Mouse (Mus musculus) liver, embryonic 14.5 days (tissue): ENCODE measurements around the gene Hist1h2bm. TPM values are rescaled to one million over a fixed set of nuclear protein-coding genes. Genes with fewer than 3 reads are reported as not detected.
A peak's percentile ranks its signal among the peaks of the same experiment; 100 is the strongest.
"Not testable (repeated sequence)": the region's sequence is repeated elsewhere in the genome, so short reads cannot be mapped to it uniquely, and the experiment has no call there.

Experiments used
- ATAC-seq: fragments of 200-750 bp; cut with Nextera tagmentation; 2 replicates; pipeline ENCODE4 v1.8.0; 2017; ENCODE audit warnings: moderate number of reproducible peaks, mild to moderate bottlenecking, moderate library complexity; ENCODE audit not compliant: insufficient read depth
- DNase-seq, 3 experiments: peaks; one replicate each; pipeline ENCODE4 v3.0.0-alpha.2; 2012 to 2013; ENCODE audit warnings: low read depth in 3 of 3, low spot score in 3 of 3
- H3K27ac ChIP-seq: fragments of 300-500 bp; sonication (generic); 2 replicates; pipeline ENCODE4 v1.5.1; 2014; ENCODE audit warnings: moderate library complexity, mild to moderate bottlenecking, control low read depth, inconsistent platforms
- H3K27me3 ChIP-seq: fragments of 300-500 bp; sonication (generic); 2 replicates; pipeline ENCODE4 v1.6.1; 2014; ENCODE audit warnings: mild to moderate bottlenecking, low read length, moderate library complexity; ENCODE audit not compliant: control insufficient read depth, insufficient read depth
- H3K36me3 ChIP-seq: fragments of 300-500 bp; sonication (generic); replicated peaks from 2 replicates; pipeline ENCODE4 v1.6.1; 2014; ENCODE audit warnings: low read depth; ENCODE audit not compliant: control insufficient read depth, insufficient read depth
- H3K4me1 ChIP-seq, 2 experiments: fragments of 200-500 bp in 1 of 2; fragments of 300-500 bp in 1 of 2; sonication (generic) in 1 of 2; replicated peaks; 2 replicates each; pipeline ENCODE4 v1.6.1; 2012 to 2014; ENCODE audit warnings: antibody characterized with exemption in 1 of 2, inconsistent platforms in 1 of 2, low read length in 1 of 2; ENCODE audit not compliant: control insufficient read depth in 2 of 2, insufficient read depth in 2 of 2
- H3K4me2 ChIP-seq: fragments of 300-500 bp; sonication (generic); 2 replicates; pipeline ENCODE4 v1.6.1; 2014; ENCODE audit warnings: low read depth, mild to moderate bottlenecking, control low read depth, moderate library complexity
- H3K4me3 ChIP-seq, 2 experiments: fragments of 200-500 bp in 1 of 2; fragments of 300-500 bp in 1 of 2; sonication (generic) in 1 of 2; 2 replicates each; pipeline ENCODE4 v1.5.1; 2012 to 2014; ENCODE audit warnings: low read depth in 2 of 2, low read length in 2 of 2, mild to moderate bottlenecking in 2 of 2, control low read depth in 1 of 2, inconsistent platforms in 1 of 2, moderate library complexity in 1 of 2; ENCODE audit not compliant: insufficient read depth in 1 of 2
- H3K9ac ChIP-seq: fragments of 300-500 bp; sonication (generic); replicated peaks from 2 replicates; pipeline ENCODE4 v1.6.1; 2014; ENCODE audit warnings: mild to moderate bottlenecking, control low read depth, moderate library complexity
- H3K9me3 ChIP-seq: fragments of 300-500 bp; sonication (generic); 2 replicates; pipeline ENCODE4 v1.6.1; 2016; ENCODE audit warnings: low read length, mixed read lengths; ENCODE audit not compliant: control insufficient read depth
- CTCF ChIP-seq: IDR thresholded peaks from 2 replicates; pipeline ENCODE4 v1.5.1; 2016; ENCODE audit warnings: antibody characterized with exemption, low read depth, control low read depth
- EP300 ChIP-seq: IDR thresholded peaks from 2 replicates; pipeline ENCODE4 v1.6.1; 2016; ENCODE audit warnings: antibody characterized with exemption, low read depth
- WGBS: fragments of 180-500 bp; shearing (Covaris S2); extraction: QIAGEN DNeasy Blood & Tissue Kit; methylation state at CpG from one replicate; pipeline ENCODE4 v1.1.7; 2014; ENCODE audit not compliant: insufficient replicate concordance; 5-methylcytosine and 5-hydroxymethylcytosine counted together
- microRNA-seq: library from miRNA; unstranded; fragments of <30 nt; microRNA quantifications from one replicate; pipeline ENCODE4, GENCODE M21; 2016
- polyA plus RNA-seq, 2 experiments: library from polyadenylated mRNA; depleted of rRNA in 1 of 2; stranded (reverse) in 1 of 2; unstranded in 1 of 2; fragments of >200 nt; fragmentation: Nextera tagmentation in 1 of 2; extraction: Ambion mirVana in 1 of 2; gene quantifications; 2 replicates each; pipeline versions ENCODE4 v1.2.1 to v1.2.3; 2012 to 2014

Gene Hist1h2bm
- polyA plus RNA-seq, 2 experiments = 5.0 to 18.2 TPM

- peaks cover 9 to 12% of the 10 kb centered on the region in 2 experiments for H3K4me1 ChIP-seq
- peak; percentile 82 for ATAC-seq
- not testable (repeated sequence) for H3K9me3 ChIP-seq, H3K27me3 ChIP-seq, H3K36me3 ChIP-seq
- H3K4me2 ChIP-seq = peak within 1 kb of the TSS; percentile 79
- WGBS = under 1% methylated on average over 38 of the region's 50 CpGs
- peak; percentile 58; the same call in 1 of the 2 replicates for TF ChIP-seq CTCF
- peak; percentile 75 for TF ChIP-seq EP300
- H3K9ac ChIP-seq = peak within 1 kb of the TSS; percentile 96
- peak within 1 kb of the TSS; percentile 62 to 66 for H3K4me3 ChIP-seq
- DNase-seq = peak; percentile 97
- H3K27ac ChIP-seq = peak within 1 kb of the TSS; percentile 99
These were observed 31.9 kb downstream of the Hist1h2bm start, which contains the start of the genes Hist1h2ak and Hist1h2bn for GRCm38 (mm10) chr13:21753524-21754285. Gene Hist1h2ak, minus strand, starts transcription at chr13:21753827. Gene Hist1h2bn, plus strand, starts transcription at chr13:21754123.

- H3K27ac ChIP-seq = peak overlapping the region; percentile 99
- TF ChIP-seq EP300 = peak; percentile 65
- ATAC-seq = peak; percentile 29
- peak overlapping the region; percentile 90 for H3K9ac ChIP-seq
- DNase-seq = peak; percentile 83 to 90 (median 85)
- H3K4me3 ChIP-seq = peak overlapping the region; percentile 55 to 62
- H3K4me1 ChIP-seq = peaks cover 9 to 12% of the 10 kb centered on the region in 2 experiments
- not testable (repeated sequence) for H3K9me3 ChIP-seq, H3K27me3 ChIP-seq, H3K36me3 ChIP-seq
- 0% methylated on average over 24 of the region's 26 CpGs for WGBS
- peak overlapping the region; percentile 79 for H3K4me2 ChIP-seq
These were observed 32.6 kb downstream of the Hist1h2bm start for GRCm38 (mm10) chr13:21754294-21755001.

- 61% methylated on average over 1 of the region's 1 CpGs for WGBS
- H3K27me3 ChIP-seq = no peaks in the 10 kb centered on the region
- H3K4me3 ChIP-seq = peak overlapping the region; percentile 21 to 62; a peak in 3 of 4 replicates
- TF ChIP-seq CTCF (no peak), EP300 (no peak)
- H3K27ac ChIP-seq = peak overlapping the region; percentile 99
- no peaks in the 10 kb centered on the region for H3K9me3 ChIP-seq
- H3K4me2 ChIP-seq = peak overlapping the region; percentile 79
- ATAC-seq (no peak), DNase-seq (no peak)
- peaks cover 9 to 12% of the 10 kb centered on the region in 2 experiments for H3K4me1 ChIP-seq
- H3K36me3 ChIP-seq = no peaks in the 10 kb centered on the region
- peak overlapping the region; percentile 85 for H3K9ac ChIP-seq
These were observed 33.9 kb downstream of the Hist1h2bm start for GRCm38 (mm10) chr13:21755707-21756106.

Small RNA genes within 50 kb of the gene (microRNA-seq; reads per million reads assigned to microRNA genes)
- not detected for gene Gm44357
- 1.3 reads per million for gene Gm44367
- gene Gm44454 = 1.7 reads per million

Other genes starting within 250 kb of the Hist1h2bm start
Only the 30 nearest of the 31 such genes appear.
- gene Gm10065, start 242.6 kb upstream of the Hist1h2bm start, polyA plus RNA-seq (2012; rRNA removed) = not detected in 2 replicates
- not detected in 2 replicates for gene Gm10065, start 242.6 kb upstream of the Hist1h2bm start, polyA plus RNA-seq (2014; fragmentation: Nextera tagmentation; extraction: Ambion mirVana)
- 0.15 and 0.66 TPM in 2 replicates for gene AK157302, start 226.8 kb upstream of the Hist1h2bm start, polyA plus RNA-seq (2012; rRNA removed)
- 0.94 and 1.1 TPM in 2 replicates for gene AK157302, start 226.8 kb upstream of the Hist1h2bm start, polyA plus RNA-seq (2014; fragmentation: Nextera tagmentation; extraction: Ambion mirVana)
- 5.7 and 26.8 TPM in 2 replicates for gene Gm11273, start 220.6 kb upstream of the Hist1h2bm start, polyA plus RNA-seq (2012; rRNA removed)
- gene Gm11273, start 220.6 kb upstream of the Hist1h2bm start, polyA plus RNA-seq (2014; fragmentation: Nextera tagmentation; extraction: Ambion mirVana) = 5.5 and 6.9 TPM in 2 replicates
- 2.0 and 2.1 TPM in 2 replicates for gene Zkscan8, start 190.9 kb upstream of the Hist1h2bm start, polyA plus RNA-seq (2012; rRNA removed)
- 1.4 and 1.9 TPM in 2 replicates for gene Zkscan8, start 190.9 kb upstream of the Hist1h2bm start, polyA plus RNA-seq (2014; fragmentation: Nextera tagmentation; extraction: Ambion mirVana)
- not detected in 2 replicates for gene Olfr1366, start 179.2 kb upstream of the Hist1h2bm start, polyA plus RNA-seq (2012; rRNA removed)
- gene Olfr1366, start 179.2 kb upstream of the Hist1h2bm start, polyA plus RNA-seq (2014; fragmentation: Nextera tagmentation; extraction: Ambion mirVana) = not detected in 2 replicates
- not detected in 2 replicates for gene Olfr1535, start 162.2 kb upstream of the Hist1h2bm start, polyA plus RNA-seq (2012; rRNA removed)
- gene Olfr1535, start 162.2 kb upstream of the Hist1h2bm start, polyA plus RNA-seq (2014; fragmentation: Nextera tagmentation; extraction: Ambion mirVana) = not detected in 2 replicates
- not detected in 2 replicates for gene Olfr1364, start 140.3 kb upstream of the Hist1h2bm start, polyA plus RNA-seq (2012; rRNA removed)
- gene Olfr1364, start 140.3 kb upstream of the Hist1h2bm start, polyA plus RNA-seq (2014; fragmentation: Nextera tagmentation; extraction: Ambion mirVana) = not detected in 2 replicates
- gene Olfr1362, start 108.0 kb upstream of the Hist1h2bm start, polyA plus RNA-seq (2012; rRNA removed) = not detected in 2 replicates
- not detected in 2 replicates for gene Olfr1362, start 108.0 kb upstream of the Hist1h2bm start, polyA plus RNA-seq (2014; fragmentation: Nextera tagmentation; extraction: Ambion mirVana)
- not detected in 2 replicates for gene Olfr11, start 79.5 kb upstream of the Hist1h2bm start, polyA plus RNA-seq (2012; rRNA removed)
- gene Olfr11, start 79.5 kb upstream of the Hist1h2bm start, polyA plus RNA-seq (2014; fragmentation: Nextera tagmentation; extraction: Ambion mirVana) = not detected in 2 replicates
- not detected in 2 replicates for gene Olfr1361, start 58.7 kb upstream of the Hist1h2bm start, polyA plus RNA-seq (2012; rRNA removed)
- gene Olfr1361, start 58.7 kb upstream of the Hist1h2bm start, polyA plus RNA-seq (2014; fragmentation: Nextera tagmentation; extraction: Ambion mirVana) = not detected in 2 replicates
- not detected in 2 replicates for gene Olfr1360, start 44.6 kb upstream of the Hist1h2bm start, polyA plus RNA-seq (2012; rRNA removed)
- gene Olfr1360, start 44.6 kb upstream of the Hist1h2bm start, polyA plus RNA-seq (2014; fragmentation: Nextera tagmentation; extraction: Ambion mirVana) = not detected in 2 replicates
- not detected in 2 replicates for gene Olfr1359, start 23.9 kb upstream of the Hist1h2bm start, polyA plus RNA-seq (2012; rRNA removed)
- gene Olfr1359, start 23.9 kb upstream of the Hist1h2bm start, polyA plus RNA-seq (2014; fragmentation: Nextera tagmentation; extraction: Ambion mirVana) = not detected in 2 replicates
- 16.0 and 24.7 TPM in 2 replicates for gene Hist1h2bl, start 5.9 kb upstream of the Hist1h2bm start, polyA plus RNA-seq (2012; rRNA removed)
- 2.2 and 4.8 TPM in 2 replicates for gene Hist1h2bl, start 5.9 kb upstream of the Hist1h2bm start, polyA plus RNA-seq (2014; fragmentation: Nextera tagmentation; extraction: Ambion mirVana)
- 6.9 and 22.2 TPM in 2 replicates for gene Hist1h2ai, start 5.6 kb upstream of the Hist1h2bm start, polyA plus RNA-seq (2012; rRNA removed)
- 15.0 and 22.5 TPM in 2 replicates for gene Hist1h2ai, start 5.6 kb upstream of the Hist1h2bm start, polyA plus RNA-seq (2014; fragmentation: Nextera tagmentation; extraction: Ambion mirVana)
- gene Hist1h3h, start 4.4 kb upstream of the Hist1h2bm start, polyA plus RNA-seq (2012; rRNA removed) = 31.3 and 51.5 TPM in 2 replicates
- 4.7 and 7.9 TPM in 2 replicates for gene Hist1h3h, start 4.4 kb upstream of the Hist1h2bm start, polyA plus RNA-seq (2014; fragmentation: Nextera tagmentation; extraction: Ambion mirVana)
- gene Hist1h4j, start 13.0 kb downstream of the Hist1h2bm start, polyA plus RNA-seq (2012; rRNA removed) = 24.0 and 29.5 TPM in 2 replicates
- 0.52 and 1.1 TPM in 2 replicates for gene Hist1h4j, start 13.0 kb downstream of the Hist1h2bm start, polyA plus RNA-seq (2014; fragmentation: Nextera tagmentation; extraction: Ambion mirVana)
- gene Hist1h4k, start 28.5 kb downstream of the Hist1h2bm start, polyA plus RNA-seq (2012; rRNA removed) = 16.2 and 32.8 TPM in 2 replicates
- 2.7 and 5.5 TPM in 2 replicates for gene Hist1h4k, start 28.5 kb downstream of the Hist1h2bm start, polyA plus RNA-seq (2014; fragmentation: Nextera tagmentation; extraction: Ambion mirVana)
- gene Hist1h2ak, start 31.8 kb downstream of the Hist1h2bm start, polyA plus RNA-seq (2012; rRNA removed) = 61.7 and 194 TPM in 2 replicates
- gene Hist1h2ak, start 31.8 kb downstream of the Hist1h2bm start, polyA plus RNA-seq (2014; fragmentation: Nextera tagmentation; extraction: Ambion mirVana) = 11.6 and 13.2 TPM in 2 replicates
- gene Hist1h2bn, start 32.1 kb downstream of the Hist1h2bm start, polyA plus RNA-seq (2012; rRNA removed) = 25.2 and 29.5 TPM in 2 replicates
- gene Hist1h2bn, start 32.1 kb downstream of the Hist1h2bm start, polyA plus RNA-seq (2014; fragmentation: Nextera tagmentation; extraction: Ambion mirVana) = 5.4 and 5.7 TPM in 2 replicates
- gene Hist1h1b, start 58.6 kb downstream of the Hist1h2bm start, polyA plus RNA-seq (2012; rRNA removed) = 8.2 and 9.4 TPM in 2 replicates
- 19.7 and 20.6 TPM in 2 replicates for gene Hist1h1b, start 58.6 kb downstream of the Hist1h2bm start, polyA plus RNA-seq (2014; fragmentation: Nextera tagmentation; extraction: Ambion mirVana)
- 37.6 and 93.8 TPM in 2 replicates for gene Hist1h3i, start 61.3 kb downstream of the Hist1h2bm start, polyA plus RNA-seq (2012; rRNA removed)
- gene Hist1h3i, start 61.3 kb downstream of the Hist1h2bm start, polyA plus RNA-seq (2014; fragmentation: Nextera tagmentation; extraction: Ambion mirVana) = 299 and 331 TPM in 2 replicates
- gene Hist1h2an, start 65.2 kb downstream of the Hist1h2bm start, polyA plus RNA-seq (2012; rRNA removed) = 10.9 and 22.9 TPM in 2 replicates
- 12.7 and 14.7 TPM in 2 replicates for gene Hist1h2an, start 65.2 kb downstream of the Hist1h2bm start, polyA plus RNA-seq (2014; fragmentation: Nextera tagmentation; extraction: Ambion mirVana)
- gene Hist1h2bp, start 65.4 kb downstream of the Hist1h2bm start, polyA plus RNA-seq (2012; rRNA removed) = 2.6 and 4.2 TPM in 2 replicates
- gene Hist1h2bp, start 65.4 kb downstream of the Hist1h2bm start, polyA plus RNA-seq (2014; fragmentation: Nextera tagmentation; extraction: Ambion mirVana) = 3.0 and 4.1 TPM in 2 replicates
- 13.1 and 13.4 TPM in 2 replicates for gene Hist1h2bq, start 88.2 kb downstream of the Hist1h2bm start, polyA plus RNA-seq (2012; rRNA removed)
- 16.9 and 21.6 TPM in 2 replicates for gene Hist1h2bq, start 88.2 kb downstream of the Hist1h2bm start, polyA plus RNA-seq (2014; fragmentation: Nextera tagmentation; extraction: Ambion mirVana)
- gene Hist1h2ao, start 88.4 kb downstream of the Hist1h2bm start, polyA plus RNA-seq (2012; rRNA removed) = 0.24 TPM in 1 of 2 replicates, not detected in the other
- 3.4 TPM in 1 of 2 replicates, not detected in the other for gene Hist1h2ao, start 88.4 kb downstream of the Hist1h2bm start, polyA plus RNA-seq (2014; fragmentation: Nextera tagmentation; extraction: Ambion mirVana)
- not detected in 2 replicates for gene Hist1h4m, start 89.7 kb downstream of the Hist1h2bm start, polyA plus RNA-seq (2012; rRNA removed)
- gene Hist1h4m, start 89.7 kb downstream of the Hist1h2bm start, polyA plus RNA-seq (2014; fragmentation: Nextera tagmentation; extraction: Ambion mirVana) = not detected in 2 replicates
- gene Hist1h4n, start 110.2 kb downstream of the Hist1h2bm start, polyA plus RNA-seq (2012; rRNA removed) = 37.4 and 50.3 TPM in 2 replicates
- gene Hist1h4n, start 110.2 kb downstream of the Hist1h2bm start, polyA plus RNA-seq (2014; fragmentation: Nextera tagmentation; extraction: Ambion mirVana) = 33.6 and 35.5 TPM in 2 replicates
- gene Hist1h2ap, start 111.5 kb downstream of the Hist1h2bm start, polyA plus RNA-seq (2012; rRNA removed) = 88.3 and 95.9 TPM in 2 replicates
- 6,830 and 6,963 TPM in 2 replicates for gene Hist1h2ap, start 111.5 kb downstream of the Hist1h2bm start, polyA plus RNA-seq (2014; fragmentation: Nextera tagmentation; extraction: Ambion mirVana)
- gene Hist1h2br, start 111.7 kb downstream of the Hist1h2bm start, polyA plus RNA-seq (2012; rRNA removed) = 3.4 and 9.6 TPM in 2 replicates
- gene Hist1h2br, start 111.7 kb downstream of the Hist1h2bm start, polyA plus RNA-seq (2014; fragmentation: Nextera tagmentation; extraction: Ambion mirVana) = 18.0 and 22.9 TPM in 2 replicates
- 0.30 and 0.41 TPM in 2 replicates for gene Zfp184, start 223.1 kb downstream of the Hist1h2bm start, polyA plus RNA-seq (2012; rRNA removed)
- 0.50 and 0.82 TPM in 2 replicates for gene Zfp184, start 223.1 kb downstream of the Hist1h2bm start, polyA plus RNA-seq (2014; fragmentation: Nextera tagmentation; extraction: Ambion mirVana)